Mouse (Mus musculus) midbrain, embryonic 14.5 days (tissue): Measurements from ENCODE around the gene Cacna2d1. TPM values are rescaled to one million over a fixed set of nuclear protein-coding genes. Genes with fewer than 3 reads are reported as not detected.

Experiments
- ATAC-seq: fragments of 200-750 bp; cut with Nextera tagmentation; 2 replicates; pipeline ENCODE4 v1.8.0; 2017; ENCODE audit warnings: moderate number of reproducible peaks, moderate library complexity; ENCODE audit not compliant: low FRiP score, low TSS enrichment
- DNase-seq: peaks from one replicate; pipeline ENCODE4 v3.0.0-alpha.2; 2015
- H3K27ac ChIP-seq: fragments of 300-500 bp; sonication (generic); replicated peaks from 2 replicates; pipeline ENCODE4 v1.5.1; 2014; ENCODE audit warnings: mild to moderate bottlenecking, low read depth, low read length, moderate library complexity
- H3K27me3 ChIP-seq: fragments of 300-500 bp; sonication (generic); 2 replicates; pipeline ENCODE4 v1.6.1; 2014; ENCODE audit warnings: low read length, control low read depth, mixed read lengths; ENCODE audit not compliant: control insufficient read depth, insufficient read depth
- H3K36me3 ChIP-seq: fragments of 300-500 bp; sonication (generic); 2 replicates; pipeline ENCODE4 v1.6.1; 2014; ENCODE audit warnings: low read length, control low read depth; ENCODE audit not compliant: control insufficient read depth, insufficient read depth
- H3K4me1 ChIP-seq: fragments of 300-500 bp; sonication (generic); 2 replicates; pipeline ENCODE4 v1.6.1; 2014; ENCODE audit warnings: mild to moderate bottlenecking, antibody characterized with exemption, low read length, control low read depth; ENCODE audit not compliant: control insufficient read depth, insufficient read depth
- H3K4me2 ChIP-seq: fragments of 300-500 bp; sonication (generic); 2 replicates; pipeline ENCODE4 v1.6.1; 2014; ENCODE audit warnings: mild to moderate bottlenecking, low read length, moderate library complexity
- H3K4me3 ChIP-seq: fragments of 300-500 bp; sonication (generic); replicated peaks from 2 replicates; pipeline ENCODE4 v1.5.1; 2014; ENCODE audit warnings: low read depth, low read length
- H3K9ac ChIP-seq: fragments of 300-500 bp; sonication (generic); replicated peaks from 2 replicates; pipeline ENCODE4 v1.6.1; 2014; ENCODE audit warnings: mild to moderate bottlenecking, low read length, moderate library complexity
- H3K9me3 ChIP-seq: fragments of 300-500 bp; sonication (generic); 2 replicates; pipeline ENCODE4 v1.6.1; 2016; ENCODE audit warnings: low read length, control low read depth, mixed read lengths; ENCODE audit not compliant: control insufficient read depth
- WGBS: fragments of 180-500 bp; shearing (Covaris S2); extraction: QIAGEN DNeasy Blood & Tissue Kit; methylation state at CpG from one replicate; pipeline ENCODE4 v1.1.7; 2014; 5-methylcytosine and 5-hydroxymethylcytosine counted together
- polyA plus RNA-seq: library from polyadenylated mRNA; unstranded; fragments of >200 nt; fragmentation: Nextera tagmentation; extraction: Ambion mirVana; gene quantifications from 2 replicates; pipeline ENCODE4 v1.2.1, GENCODE M21; 2014

The Cacna2d1 gene
- polyA plus RNA-seq, 1 experiment from 2014 or later: 52.9 TPM

GRCm38 (mm10) chr5:15971821-15972220, 37.3 kb downstream of the Cacna2d1 start:
- DNase-seq (no peak), ATAC-seq (no peak)
- H3K36me3 ChIP-seq: no peaks in the 10 kb centered on the region
- no peaks in the 10 kb centered on the region for H3K4me1 ChIP-seq
- H3K9me3 ChIP-seq: no peaks in the 10 kb centered on the region
- 0 out of 2 replicates have a peak, but pooled peaks cover 3% of the 10 kb centered on the region for H3K27me3 ChIP-seq
- no peak overlapping the region for H3K9ac ChIP-seq
- no peak overlapping the region for H3K4me2 ChIP-seq
- no peak overlapping the region for H3K27ac ChIP-seq
- H3K4me3 ChIP-seq: no peak overlapping the region
- 86% methylated on average over 4 of the region's 4 CpGs for WGBS

- H3K9ac ChIP-seq: no peak overlapping the region
Measured at GRCm38 (mm10) chr5:15972351-15972750, 37.9 kb downstream of the Cacna2d1 start.

GRCm38 (mm10) chr5:15974652-15975051, 40.2 kb downstream of the Cacna2d1 start:
- no peak overlapping the region for H3K27ac ChIP-seq
- ATAC-seq (no peak), DNase-seq (no peak)
- H3K4me1 ChIP-seq: no peaks in the 10 kb centered on the region
- H3K4me2 ChIP-seq: no peak overlapping the region
- no peak overlapping the region for H3K4me3 ChIP-seq
- H3K36me3 ChIP-seq: no peaks in the 10 kb centered on the region
- H3K27me3 ChIP-seq: peaks cover 20% of the 10 kb centered on the region; the same call in 1 of the 2 replicates
- H3K9me3 ChIP-seq: no peaks in the 10 kb centered on the region
- no peak overlapping the region for H3K9ac ChIP-seq

More at GRCm38 (mm10) chr5:15972351-15972750, 37.9 kb downstream of the Cacna2d1 start:
- no peaks in the 10 kb centered on the region for H3K4me1 ChIP-seq
- H3K9me3 ChIP-seq: no peaks in the 10 kb centered on the region
- H3K4me3 ChIP-seq: no peak overlapping the region
- 0 out of 2 replicates have a peak, but pooled peaks cover 3% of the 10 kb centered on the region for H3K27me3 ChIP-seq
- H3K4me2 ChIP-seq: no peak overlapping the region
- DNase-seq (no peak), ATAC-seq (no peak)
- no peak overlapping the region for H3K27ac ChIP-seq
- no peaks in the 10 kb centered on the region for H3K36me3 ChIP-seq
- WGBS: 84% methylated on average over 1 of the region's 1 CpGs

DNA sequence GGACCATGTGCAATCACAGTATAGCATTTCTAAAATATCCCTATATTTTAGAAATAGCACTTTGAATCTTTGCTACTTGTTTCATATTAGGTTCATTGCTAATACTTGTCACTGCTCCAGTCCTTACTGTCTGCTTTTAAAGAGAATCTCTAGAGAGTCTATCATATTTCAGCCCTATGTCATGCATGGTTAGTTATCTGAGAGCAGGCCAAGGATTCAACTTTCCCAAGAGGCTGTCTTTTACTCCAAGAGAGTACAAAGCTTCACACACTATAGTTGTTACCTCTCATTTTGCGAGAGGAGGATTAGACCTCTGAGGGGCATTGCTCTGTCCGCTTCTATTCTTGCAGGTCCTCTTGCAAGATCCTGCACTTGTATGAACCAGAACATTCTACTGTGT, 44.7 kb downstream of the Cacna2d1 start:
- Histone ChIP-seq H3K4me1 (peaks cover 4% of the 10 kb centered on the region; the same call in 1 of the 2 replicates), H3K9ac (no peak overlapping the region), H3K36me3 (no peaks in the 10 kb centered on the region), H3K27me3 (peaks cover 41% of the 10 kb centered on the region), H3K4me3 (no peak overlapping the region), H3K9me3 (no peaks in the 10 kb centered on the region), H3K27ac (no peak overlapping the region), H3K4me2 (no peak overlapping the region)
- 49% methylated on average over 2 of the region's 2 CpGs for WGBS
- DNase-seq: no peak
- ATAC-seq: no peak

- no peaks in the 10 kb centered on the region for H3K36me3 ChIP-seq
- H3K27me3 ChIP-seq: peaks cover 47% of the 10 kb centered on the region
- WGBS: 24% methylated on average over 4 of the region's 4 CpGs
- no peaks in the 10 kb centered on the region for H3K9me3 ChIP-seq
- H3K9ac ChIP-seq: no peak overlapping the region
- H3K4me1 ChIP-seq: peaks cover 4% of the 10 kb centered on the region; the same call in 1 of the 2 replicates
- ATAC-seq: no peak
- no peak overlapping the region for H3K4me2 ChIP-seq
- H3K4me3 ChIP-seq: no peak overlapping the region
- DNase-seq: no peak
- no peak overlapping the region for H3K27ac ChIP-seq
Measured at GRCm38 (mm10) chr5:15982573-15982972, 48.1 kb downstream of the Cacna2d1 start.

DNA sequence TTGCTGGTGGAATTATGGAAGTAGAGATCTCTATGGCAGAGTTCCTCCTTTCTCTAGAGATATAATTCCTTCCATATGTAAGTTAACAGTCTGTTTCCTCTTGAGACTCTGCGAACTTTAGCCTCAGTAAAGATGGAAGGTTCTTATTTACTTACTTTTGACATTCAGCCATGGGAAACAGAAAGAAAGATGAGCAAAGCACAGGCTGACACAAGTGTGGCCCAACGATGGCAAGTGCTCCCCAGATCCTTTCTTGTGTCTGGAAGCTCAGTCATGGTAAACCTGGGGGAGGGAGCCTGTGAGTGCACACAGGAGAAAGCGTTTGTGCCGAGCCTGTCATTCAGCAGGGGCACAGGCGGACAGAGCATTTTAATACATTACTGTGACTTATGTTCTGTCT, 48.9 kb downstream of the Cacna2d1 start:
- Histone ChIP-seq H3K27me3 (peaks cover 42% of the 10 kb centered on the region), H3K27ac (no peak overlapping the region), H3K4me2 (no peak overlapping the region), H3K4me3 (no peak overlapping the region), H3K4me1 (peaks cover 4% of the 10 kb centered on the region; the same call in 1 of the 2 replicates), H3K9me3 (no peaks in the 10 kb centered on the region), H3K9ac (no peak overlapping the region), H3K36me3 (no peaks in the 10 kb centered on the region)
- no peak for DNase-seq
- no peak for ATAC-seq
- WGBS: 14% methylated on average over 5 of the region's 5 CpGs

DNA sequence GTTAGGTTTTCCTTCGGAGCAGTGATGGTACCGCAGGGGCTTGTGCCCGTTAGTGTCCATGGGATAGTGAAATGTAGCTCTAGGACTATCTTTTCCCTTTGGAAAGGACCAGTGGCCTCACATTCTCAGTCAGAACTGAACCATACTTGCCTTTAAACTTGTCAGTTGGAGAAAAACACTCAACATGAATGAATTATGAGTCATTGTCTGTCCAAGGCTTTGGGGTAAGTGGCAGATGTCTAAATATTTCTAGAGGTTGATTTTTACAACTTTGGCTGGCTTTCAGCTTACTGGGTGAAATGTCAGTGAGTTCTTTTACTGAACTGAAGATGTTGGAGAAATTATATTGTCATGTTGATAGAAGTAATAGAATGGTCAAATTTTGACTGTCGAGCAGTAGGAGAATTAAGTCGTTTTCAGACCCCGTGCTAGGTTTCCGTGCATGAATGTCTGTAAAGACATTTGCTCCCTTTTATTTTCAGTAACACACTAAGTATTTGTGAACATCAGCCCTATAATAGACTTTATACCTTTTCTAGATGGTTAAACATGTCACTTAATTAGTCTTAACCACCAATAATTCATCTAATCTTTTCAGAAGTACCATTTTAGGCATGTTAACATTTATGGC, 50.9 kb downstream of the Cacna2d1 start:
- Histone ChIP-seq H3K9me3 (no peaks in the 10 kb centered on the region), H3K4me2 (no peak overlapping the region), H3K9ac (no peak overlapping the region), H3K4me3 (no peak overlapping the region), H3K27me3 (peaks cover 37% of the 10 kb centered on the region), H3K27ac (no peak overlapping the region), H3K36me3 (no peaks in the 10 kb centered on the region), H3K4me1 (peaks cover 4% of the 10 kb centered on the region; the same call in 1 of the 2 replicates)
- WGBS: 22% methylated on average over 7 of the region's 7 CpGs
- ATAC-seq (no peak), DNase-seq (no peak)

DNA sequence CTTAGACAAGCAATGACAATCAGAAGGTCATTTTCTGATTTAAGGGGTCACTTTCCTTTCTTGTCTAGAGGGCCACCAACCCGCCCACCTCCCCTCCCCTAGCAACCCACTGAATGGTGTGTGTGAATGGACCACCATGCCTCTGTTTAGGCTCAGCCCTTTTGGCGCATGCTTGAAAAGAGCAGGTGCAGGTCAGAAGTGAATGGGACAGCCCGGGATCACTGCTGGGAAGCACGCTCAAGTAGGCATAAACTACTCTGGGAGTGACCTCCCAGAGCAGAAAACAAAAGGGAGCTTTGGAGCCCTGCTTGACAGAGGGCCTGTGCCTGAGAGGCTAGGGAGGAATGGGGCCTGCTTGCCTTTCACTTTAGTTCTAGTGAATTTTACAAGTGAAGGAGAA, 51.4 kb downstream of the Cacna2d1 start:
- ATAC-seq: peak; percentile 82
- no peaks in the 10 kb centered on the region for H3K36me3 ChIP-seq
- H3K27me3 ChIP-seq: peaks cover 33% of the 10 kb centered on the region
- no peak overlapping the region for H3K4me2 ChIP-seq
- WGBS: 6% methylated on average over 4 of the region's 4 CpGs
- H3K27ac ChIP-seq: no peak overlapping the region
- peak; percentile 42 for DNase-seq
- no peak overlapping the region for H3K9ac ChIP-seq
- peaks cover 4% of the 10 kb centered on the region; the same call in 1 of the 2 replicates for H3K4me1 ChIP-seq
- no peak overlapping the region for H3K4me3 ChIP-seq
- no peaks in the 10 kb centered on the region for H3K9me3 ChIP-seq
